Mouse (Mus musculus) liver, adult 2 months (tissue): ENCODE data around the gene Dtx3l.

Experiments
- CTCF ChIP-seq: fragments of 200-500 bp; IDR thresholded peaks from 2 replicates; pipeline ENCODE4 v1.5.1; 2011; ENCODE audit warnings: low read depth, low read length, control low read depth
- POLR2A ChIP-seq: fragments of 200-500 bp; IDR thresholded peaks from 2 replicates; pipeline ENCODE4 v1.6.1; 2011; ENCODE audit warnings: low read length, control low read depth; ENCODE audit not compliant: insufficient read depth; ENCODE audit errors: extremely low read depth

- TF ChIP-seq CTCF (no peak), POLR2A (no peak)
Measured at GRCm38 (mm10) chr16:35933181-35933580, 5.8 kb downstream of the Dtx3l start.
